Mouse (Mus musculus): ENCODE data around the gene Nab1. TPM values are rescaled to one million over a fixed set of nuclear protein-coding genes. Genes with fewer than 3 reads are reported as not detected.

Gene Nab1
- polyA plus RNA-seq, 3 experiments from 2014 or later = 24.5 to 38.8 (median 26.0) TPM

GRCm38 (mm10) chr1:52470811-52471489 is 29.5 kb downstream of the Nab1 start:
- ATAC-seq = no peak

GRCm38 (mm10) chr1:52470326-52470725 is 30.2 kb downstream of the Nab1 start:
- no peak for ATAC-seq

- no peak for ATAC-seq
Measured at GRCm38 (mm10) chr1:52466518-52467120, 33.9 kb downstream of the Nab1 start.

GRCm38 (mm10) chr1:52465830-52466229 is 34.6 kb downstream of the Nab1 start:
- ATAC-seq = no peak

- ATAC-seq = no peak
Measured at GRCm38 (mm10) chr1:52465264-52465663, 35.2 kb downstream of the Nab1 start.

- ATAC-seq = no peak
Measured at GRCm38 (mm10) chr1:52463305-52463704, 37.2 kb downstream of the Nab1 start.

GRCm38 (mm10) chr1:52456571-52456970 is 43.9 kb downstream of the Nab1 start:
- ATAC-seq = no peak

- peak; percentile 61 for ATAC-seq
Measured at GRCm38 (mm10) chr1:52454509-52455001, 45.9 kb downstream of the Nab1 start.

GRCm38 (mm10) chr1:52451360-52451759 is 49.1 kb downstream of the Nab1 start:
- ATAC-seq = no peak

- no peak for ATAC-seq
Measured at GRCm38 (mm10) chr1:52435856-52436255, 64.6 kb downstream of the Nab1 start.

GRCm38 (mm10) chr1:52434085-52434484 is 66.4 kb downstream of the Nab1 start:
- ATAC-seq = no peak

- no peak for ATAC-seq
Measured at GRCm38 (mm10) chr1:52431806-52432205, 68.7 kb downstream of the Nab1 start.

- no peak for ATAC-seq
Measured at GRCm38 (mm10) chr1:52430606-52431005, 69.9 kb downstream of the Nab1 start.

- no peak for ATAC-seq
Measured at GRCm38 (mm10) chr1:52430116-52430515, 70.4 kb downstream of the Nab1 start.

- ATAC-seq = no peak
Measured at GRCm38 (mm10) chr1:52427841-52428464, 72.5 kb downstream of the Nab1 start.

- ATAC-seq = no peak
Measured at GRCm38 (mm10) chr1:52423846-52424245, 76.6 kb downstream of the Nab1 start.

- no peak for ATAC-seq
Measured at GRCm38 (mm10) chr1:52423057-52423456, 77.4 kb downstream of the Nab1 start.

GRCm38 (mm10) chr1:52422137-52422536 is 78.3 kb downstream of the Nab1 start:
- no peak for ATAC-seq

GRCm38 (mm10) chr1:52421623-52422022 is 78.9 kb downstream of the Nab1 start:
- no peak for ATAC-seq

- ATAC-seq = peak; percentile 75
Measured at GRCm38 (mm10) chr1:52419088-52419819, 81.2 kb downstream of the Nab1 start.
